Mouse (Mus musculus) hematopoietic stem cell, adult 5-6 weeks (primary cell): ENCODE data around the gene Actr2. TPM values are rescaled to one million over a fixed set of nuclear protein-coding genes. Genes with fewer than 3 reads are reported as not detected.

Experiments used
- ATAC-seq, 2 experiments: fragments of 125-278 bp in 1 of 2; replicated peaks in 1 of 2; 2 replicates each; pipeline ENCODE4 v1.8.0; 2016 to 2017; ENCODE audit warnings: inconsistent platforms in 2 of 2, mild to moderate bottlenecking in 2 of 2, moderate number of reproducible peaks in 2 of 2, low read depth in 1 of 2, moderate TSS enrichment in 1 of 2; ENCODE audit not compliant: low FRiP score in 2 of 2, poor library complexity in 2 of 2, severe bottlenecking in 2 of 2, insufficient read depth in 1 of 2, low TSS enrichment in 1 of 2
- total RNA-seq: library from RNA; stranded (forward); fragments of 172-1452, 232-1000 nt; gene quantifications from 2 replicates; pipeline ENCODE4 v1.2.3, GENCODE M21; 2017

Gene Actr2
- total RNA-seq, 1 experiment from 2014 or later: 251 TPM

DNA sequence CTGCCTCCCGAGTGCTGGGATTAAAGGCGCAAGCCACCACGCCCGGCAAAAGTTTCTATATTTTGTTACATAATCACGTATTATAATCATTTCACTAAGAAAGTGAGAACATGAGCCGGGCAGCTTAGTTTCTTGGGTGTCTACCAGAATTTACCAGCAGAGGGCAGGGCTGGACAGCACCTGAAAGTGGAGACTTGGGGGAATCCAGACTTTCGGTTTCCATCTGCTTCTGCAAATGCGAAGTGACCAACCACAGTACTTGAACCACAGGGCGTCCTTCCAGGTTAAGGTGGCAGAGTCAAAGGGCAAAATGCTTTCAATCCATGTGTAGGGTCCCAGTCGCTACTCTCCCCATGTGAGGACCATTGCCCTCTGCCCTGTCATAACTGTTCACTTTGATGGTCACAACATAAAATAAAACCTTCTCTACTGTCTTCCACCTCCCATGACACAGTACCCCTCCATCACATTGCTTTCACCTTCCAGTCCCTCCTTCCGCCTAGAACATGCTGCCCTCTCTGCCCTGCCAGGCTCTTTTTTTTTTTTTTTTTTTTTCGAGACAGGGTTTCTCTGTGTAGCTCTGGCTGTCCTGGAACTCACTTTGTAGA, 20.3 kb upstream of the Actr2 start:
- ATAC-seq: peak; percentile 99

DNA sequence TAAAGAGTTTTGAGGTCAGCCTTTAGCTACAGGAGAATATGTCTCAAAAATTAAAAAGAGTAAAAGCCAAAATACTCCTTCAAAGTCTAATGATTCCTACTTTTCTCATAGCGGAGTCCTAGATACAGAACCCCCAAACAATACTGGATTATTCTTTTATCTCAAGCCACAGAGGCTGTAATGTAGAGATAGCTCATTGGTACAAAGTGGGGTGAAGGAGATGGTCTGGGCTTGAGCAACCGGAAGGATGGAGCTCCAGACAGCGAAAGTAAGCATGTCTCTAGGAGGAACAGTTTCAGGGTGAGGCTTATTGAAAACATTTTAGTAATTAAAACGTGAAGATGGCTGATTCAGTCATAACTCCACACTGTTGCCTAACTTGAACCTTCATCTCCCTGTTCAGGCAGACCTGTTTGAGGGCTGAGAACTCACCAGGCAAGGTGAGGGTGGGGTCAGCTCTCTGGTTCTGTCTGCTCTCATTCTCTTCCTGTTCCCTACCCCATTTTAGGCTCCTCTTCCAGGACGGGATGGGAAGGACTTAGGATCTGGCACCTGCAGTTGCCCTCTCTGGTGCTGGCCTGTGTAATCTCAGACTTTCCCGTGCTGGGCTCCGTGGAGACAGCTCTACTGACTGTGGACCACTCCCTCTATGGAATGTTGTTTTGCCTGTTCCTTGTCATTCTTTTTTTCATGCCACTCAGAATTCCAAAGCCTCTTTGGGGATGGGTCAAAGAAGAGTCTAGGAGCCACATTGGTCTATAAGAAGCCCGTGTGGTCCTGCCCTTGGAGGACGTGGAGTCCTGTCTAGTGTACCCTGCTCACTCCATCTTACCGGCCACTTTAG, 14.2 kb upstream of the Actr2 start:
- no peak for ATAC-seq

GRCm38 (mm10) chr11:20125423-20125822, 12.7 kb upstream of the Actr2 start:
- no peak for ATAC-seq

- ATAC-seq: no peak
These were observed 4.0 kb upstream of the Actr2 start for GRCm38 (mm10) chr11:20116701-20117100.

DNA sequence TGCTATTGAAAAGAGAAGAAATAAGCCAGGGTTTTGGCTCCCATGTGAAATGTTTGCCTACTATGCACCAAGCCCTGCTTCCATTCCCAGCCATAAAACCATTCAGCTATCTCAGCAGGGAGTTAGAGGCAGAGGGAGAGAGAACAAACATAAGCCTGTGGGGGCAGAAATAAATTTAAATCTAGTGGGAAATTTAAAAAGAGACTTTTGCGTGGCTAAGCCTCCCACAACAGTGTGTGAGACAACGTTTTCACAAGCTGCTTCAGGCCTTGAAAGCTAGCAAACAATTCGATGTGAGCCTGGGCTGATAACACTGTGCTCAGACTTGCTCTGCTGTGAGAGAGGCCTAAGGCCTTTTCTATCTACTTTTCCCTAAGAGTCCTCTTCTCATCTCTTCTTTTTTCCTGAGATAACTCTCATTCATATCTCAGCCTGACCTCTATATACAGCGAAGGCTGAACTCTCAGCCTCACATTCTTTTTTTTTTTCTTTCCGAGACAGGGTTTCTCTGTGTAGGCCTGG, 3.4 kb upstream of the Actr2 start:
- ATAC-seq: no peak

GRCm38 (mm10) chr11:20112006-20112740, 540 bp downstream of the Actr2 start:
- peak; percentile 83 for ATAC-seq

GRCm38 (mm10) chr11:20108151-20108550, 4.6 kb downstream of the Actr2 start:
- ATAC-seq: no peak

DNA sequence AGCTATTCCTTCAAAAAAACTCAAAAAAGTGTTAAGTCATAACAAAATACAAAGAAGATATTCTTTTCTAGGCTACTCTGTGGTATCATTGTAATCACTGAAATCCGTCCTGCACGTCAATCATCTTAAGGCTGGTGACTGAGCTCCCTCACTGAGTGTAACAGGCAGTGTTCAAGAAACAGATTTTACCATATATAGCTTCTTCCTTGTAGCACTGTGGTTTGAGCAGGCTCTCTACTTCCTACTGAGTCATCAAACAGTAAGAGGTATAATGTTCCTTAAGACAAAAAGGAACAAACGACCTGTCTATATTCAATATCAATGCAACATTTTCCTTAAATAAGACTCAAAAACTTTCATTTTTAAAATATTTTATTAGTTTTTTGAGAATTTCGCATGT, 5.0 kb downstream of the Actr2 start:
- peak; percentile 29 to 39; a peak in 1 of 4 replicates for ATAC-seq

DNA sequence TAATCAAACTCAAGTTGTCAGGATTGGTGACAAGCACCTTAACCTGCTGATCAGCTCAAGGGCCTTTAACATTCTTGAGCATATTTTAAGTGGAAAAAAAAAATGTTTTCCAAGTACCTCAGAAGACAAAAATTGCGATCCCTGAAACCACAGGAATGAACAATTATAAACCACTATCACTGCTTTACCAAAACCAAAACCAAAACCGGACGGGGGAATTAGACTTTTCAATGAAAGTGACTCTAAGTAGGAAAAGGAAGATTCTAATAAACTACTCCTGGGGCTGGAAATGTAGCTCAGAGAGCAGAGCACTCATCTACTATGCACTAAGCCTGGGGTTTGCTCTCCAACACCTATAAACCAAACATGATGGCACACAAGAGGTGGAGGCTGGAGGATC, 5.8 kb downstream of the Actr2 start:
- no peak for ATAC-seq

DNA sequence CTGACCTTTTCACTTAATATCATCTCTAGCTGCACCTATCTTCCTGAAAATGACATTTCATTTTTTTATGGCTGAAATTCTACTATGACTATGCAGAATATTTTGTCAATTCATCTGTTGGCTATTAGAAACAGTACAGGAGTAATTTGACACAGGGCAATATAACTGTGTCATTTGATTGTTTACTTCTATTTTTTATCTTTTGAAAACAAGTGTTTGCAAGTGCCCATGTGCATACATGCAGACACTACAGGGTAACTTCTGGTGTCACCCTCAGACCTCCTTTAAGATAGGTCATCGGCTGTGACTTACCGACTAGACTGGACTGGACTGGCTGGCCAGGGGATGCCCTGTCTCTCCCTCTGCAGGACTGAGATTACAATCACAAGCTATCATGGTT, 8.8 kb downstream of the Actr2 start:
- no peak for ATAC-seq

DNA sequence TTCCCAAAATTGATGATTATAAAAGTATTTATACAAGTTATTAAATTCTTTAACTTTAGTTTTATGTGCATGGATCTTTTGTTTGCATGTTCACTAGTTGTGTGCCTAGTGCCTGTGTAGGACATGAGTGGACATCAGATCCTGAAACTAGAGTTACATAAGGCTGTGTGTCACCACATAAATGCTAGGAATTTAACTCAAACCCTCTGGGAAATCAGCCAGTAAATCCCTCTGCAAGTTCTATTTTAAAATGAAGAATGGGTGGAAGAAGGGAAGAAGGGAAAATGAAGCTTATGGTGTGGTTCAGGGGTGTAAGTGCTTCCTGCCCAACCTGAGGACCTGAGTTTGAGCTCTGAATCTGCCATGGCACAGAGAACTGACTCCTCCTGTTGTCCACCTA, 26.4 kb downstream of the Actr2 start:
- no peak for ATAC-seq

GRCm38 (mm10) chr11:20085635-20086034, 27.1 kb downstream of the Actr2 start:
- ATAC-seq: no peak

DNA sequence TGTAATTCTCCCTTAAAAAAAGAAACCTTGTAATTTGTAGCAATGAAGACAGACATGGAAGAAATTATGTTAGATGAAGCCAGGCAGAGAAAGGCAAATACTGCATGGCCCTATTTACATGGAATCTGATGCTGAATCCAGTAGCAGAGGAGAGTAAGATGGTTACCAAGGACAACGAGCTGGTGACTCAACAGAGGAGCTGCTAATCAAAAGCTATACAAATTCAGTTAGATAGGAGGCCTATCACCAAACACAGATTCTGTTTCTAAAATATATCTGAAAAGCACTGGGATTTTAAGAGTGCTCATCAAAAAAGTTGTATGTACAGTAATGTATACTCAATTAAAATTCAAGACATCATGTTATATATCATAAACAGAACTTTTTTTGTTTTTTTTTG, 37.3 kb downstream of the Actr2 start:
- ATAC-seq: no peak

DNA sequence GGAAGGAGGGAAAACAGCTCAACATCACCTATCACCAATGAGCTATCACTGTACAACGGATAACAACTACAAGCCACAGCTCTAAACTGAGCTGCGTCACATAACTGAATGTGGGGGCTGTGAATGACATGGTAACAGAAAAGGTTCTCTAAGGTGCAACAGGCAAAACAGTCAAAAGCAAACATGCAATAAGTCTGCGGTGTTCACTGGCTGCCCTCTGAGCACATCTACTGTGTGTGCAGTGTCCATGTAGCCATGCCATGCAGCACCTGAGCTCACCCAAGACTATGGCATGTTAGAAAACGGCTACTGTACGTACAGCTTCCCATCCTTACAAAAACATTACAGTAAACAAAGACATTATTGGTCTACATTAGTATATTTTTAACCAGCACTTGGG, 39.9 kb downstream of the Actr2 start:
- no peak for ATAC-seq

GRCm38 (mm10) chr11:20072174-20072573, 40.5 kb downstream of the Actr2 start:
- peak in 1 of 2 experiments; percentile 58; a peak in 1 of 4 replicates for ATAC-seq

- ATAC-seq: peak in 1 of 2 experiments; percentile 27; a peak in 1 of 4 replicates
These were observed 44.2 kb downstream of the Actr2 start for GRCm38 (mm10) chr11:20068346-20069004.

DNA sequence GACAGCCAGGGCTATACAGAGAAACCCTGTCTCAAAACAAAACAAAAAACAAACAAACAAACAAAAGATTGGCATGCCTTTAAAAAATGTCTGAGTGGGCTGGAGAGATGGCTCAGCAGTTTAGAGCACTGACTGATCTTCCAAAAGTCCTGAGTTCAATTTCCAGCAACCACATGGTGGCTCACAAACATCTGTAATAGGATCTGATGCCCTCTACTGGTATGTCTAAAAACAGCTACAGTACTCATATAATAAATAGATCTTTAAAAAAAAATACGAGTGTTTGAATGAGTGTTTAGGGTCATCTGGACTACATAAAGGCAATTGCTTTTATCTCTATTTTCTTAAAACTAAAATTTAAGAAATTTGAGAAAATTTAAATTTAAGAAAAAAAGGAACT, 45.2 kb downstream of the Actr2 start:
- ATAC-seq: no peak
